Mouse (Mus musculus) stomach, postnatal 0 days (tissue): Measurements from ENCODE around the gene Itga6.

Experiments
- CTCF ChIP-seq: IDR thresholded peaks from 2 replicates; pipeline ENCODE4 v1.5.1; 2016; ENCODE audit warnings: antibody characterized with exemption, low read depth, mild to moderate bottlenecking, moderate library complexity
- EP300 ChIP-seq: optimal IDR thresholded peaks from 2 replicates; pipeline ENCODE3; 2016; ENCODE audit warnings: antibody characterized with exemption

GRCm38 (mm10) chr2:71874836-71875235, 129.4 kb downstream of the Itga6 start:
- TF ChIP-seq CTCF (no peak), EP300 (no peak)
